Mouse (Mus musculus) heart, postnatal 10 days (tissue): ENCODE measurements around the gene Cox4i1. TPM values are rescaled to one million over a fixed set of nuclear protein-coding genes. Genes with fewer than 3 reads are reported as not detected.

ENCODE experiments used
- DNase-seq, 2 experiments: peaks; one replicate each; pipeline ENCODE4 v3.0.0; 2021
- intact Hi-C: fragments of 180-260 bp; cut with DNase I; formaldehyde crosslinking; loops from one replicate; pipeline ENCODE4 v1.15.1; 2025
- total RNA-seq, 2 experiments: library from RNA; stranded (reverse); gene quantifications; 2 replicates each; pipeline ENCODE4 v1.2.3; 2021

Cox4i1 gene
- 1,000 to 10,000 TPM; 3,943 to 4,033 TPM for total RNA-seq

DNA sequence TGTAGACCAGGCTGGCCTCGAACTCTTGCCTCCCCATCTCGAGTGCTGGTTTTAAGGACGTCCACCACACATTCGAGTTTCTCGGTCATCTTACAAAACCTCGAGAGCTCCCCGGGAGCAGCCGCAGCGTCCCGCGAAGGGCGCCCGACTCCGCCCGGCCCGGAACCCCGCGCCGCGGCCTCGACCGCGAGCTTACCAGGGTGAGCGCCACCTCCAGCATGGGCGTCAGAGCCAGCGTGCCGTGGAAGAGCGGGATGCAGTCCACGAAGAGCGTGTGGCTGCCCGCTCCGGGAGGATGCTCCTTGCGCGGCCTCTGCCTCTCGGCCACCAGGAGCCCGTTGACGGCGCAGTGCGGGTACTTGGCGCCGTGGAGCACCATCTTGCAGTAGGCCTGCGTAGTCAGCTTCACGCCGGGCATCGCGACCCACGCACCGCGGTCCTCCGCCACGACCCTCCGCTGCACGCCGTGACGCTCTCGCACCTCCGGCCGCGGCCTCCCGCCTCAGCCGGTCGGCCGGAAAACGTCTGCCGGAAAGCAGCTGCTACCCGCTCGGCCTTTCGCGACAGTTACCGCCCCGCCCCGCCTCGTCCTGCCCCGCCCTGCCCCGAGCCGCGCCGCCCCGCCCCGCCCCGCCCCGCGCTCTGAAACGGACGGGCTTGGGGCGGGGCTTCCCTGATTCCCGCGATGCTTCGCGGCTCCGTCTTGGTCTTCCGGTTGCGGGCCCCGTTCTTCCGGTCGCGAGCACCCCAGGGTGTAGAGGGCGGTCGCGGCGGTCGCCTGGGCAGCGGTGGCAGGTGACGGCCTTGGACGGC is at the start of gene Cox4i1, which contains the start of gene Gm27021:
Gene Cox4i1, plus strand, starts transcription at position 662 of the 813 bp plus-strand sequence.
Gene Gm27021, minus strand, starts transcription at position 519 of the 813 bp plus-strand sequence.
- DNase-seq = peak; percentile 94 to 95
- intact Hi-C loops = no loop called here

DNA sequence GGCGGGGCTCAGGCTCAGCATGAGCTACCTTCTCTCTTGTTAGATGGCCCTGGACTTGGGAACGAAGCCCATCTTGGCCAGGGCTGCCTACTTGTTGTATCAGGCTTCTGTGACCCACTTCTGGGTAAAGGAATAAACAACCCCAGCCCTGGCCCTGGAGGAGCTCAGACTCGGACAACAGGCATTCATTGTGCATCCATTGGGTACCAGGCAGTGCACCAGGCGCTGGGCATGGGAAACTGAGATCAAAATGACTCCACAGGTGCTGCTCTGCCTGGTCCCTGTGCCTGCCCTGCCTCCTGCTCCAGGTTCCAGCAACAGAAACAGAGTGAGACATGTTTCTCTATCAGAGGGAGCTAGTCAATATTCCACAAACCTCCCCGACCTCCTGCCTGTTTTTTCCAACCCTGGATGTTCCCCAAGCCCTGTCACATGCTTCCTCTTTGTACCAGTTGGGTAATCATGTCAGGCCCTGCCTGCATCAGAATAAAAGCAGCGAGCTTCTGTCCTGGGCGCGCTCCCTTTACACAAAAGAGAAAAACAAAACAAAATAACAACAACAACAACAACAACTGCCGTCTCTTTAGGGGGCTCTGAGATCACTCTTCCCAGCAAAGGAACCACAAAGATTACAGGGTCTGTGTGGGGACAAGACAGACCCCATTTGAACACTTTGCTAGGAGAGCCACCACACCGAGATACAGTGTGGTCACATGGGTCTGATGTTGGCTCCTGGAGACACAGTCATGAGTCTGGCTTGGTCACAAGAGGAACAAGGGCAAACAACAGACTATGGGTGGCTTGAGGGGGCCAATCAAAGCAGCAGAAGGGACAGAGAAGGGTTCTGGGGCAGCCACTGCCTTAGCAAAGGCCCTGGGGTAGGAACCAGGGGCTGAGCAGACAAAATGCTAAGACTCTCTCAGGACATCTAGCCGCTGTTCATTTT is 48.5 kb upstream of the Cox4i1 start:
- peak; percentile 59 to 68 for DNase-seq

DNA sequence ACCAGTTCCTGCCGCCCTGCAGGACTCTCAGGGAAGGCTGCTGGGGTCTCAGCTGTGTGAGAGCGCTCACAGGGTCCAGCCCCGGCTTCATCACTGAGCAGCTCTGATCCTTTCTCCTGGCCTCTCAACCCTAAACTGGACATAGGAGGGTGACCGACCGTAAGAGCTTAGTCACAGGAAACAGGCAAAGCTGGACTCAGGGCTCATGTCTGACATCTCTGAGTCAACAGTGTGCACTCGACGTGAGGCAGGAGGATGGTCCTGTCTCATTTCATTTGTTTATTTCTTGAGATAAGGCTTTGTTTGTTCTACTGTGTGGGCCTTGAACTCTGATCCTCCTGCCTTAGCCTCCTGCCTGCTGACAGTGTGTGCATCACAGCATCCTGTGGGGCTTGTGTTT is 47.6 kb upstream of the Cox4i1 start:
- no peak for DNase-seq
- intact Hi-C loops = no loop called here

More for the DNA sequence above, 48.5 kb upstream of the Cox4i1 start:
- intact Hi-C loops = no loop called here

DNA sequence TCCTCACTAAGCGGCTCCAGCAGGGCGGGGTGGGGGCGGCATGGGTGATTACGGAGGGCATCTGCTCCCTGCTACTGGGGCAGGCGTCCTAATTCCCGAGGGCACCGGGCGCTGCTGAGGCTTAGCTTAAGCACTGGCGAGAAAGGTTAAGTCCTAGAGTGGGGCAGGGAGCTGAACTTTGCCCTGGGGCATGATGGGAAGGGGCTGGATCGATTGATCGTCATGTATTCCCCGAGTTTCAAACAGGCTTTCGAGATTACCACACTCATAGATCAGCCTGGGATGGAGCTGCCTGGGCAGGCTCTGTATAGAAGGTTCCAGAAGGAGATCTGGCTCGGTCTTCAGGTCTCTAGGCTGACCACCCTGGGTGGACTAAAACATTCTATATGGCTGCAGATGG is 45.9 kb upstream of the Cox4i1 start:
- DNase-seq = no peak
- intact Hi-C loops = no loop called here

DNA sequence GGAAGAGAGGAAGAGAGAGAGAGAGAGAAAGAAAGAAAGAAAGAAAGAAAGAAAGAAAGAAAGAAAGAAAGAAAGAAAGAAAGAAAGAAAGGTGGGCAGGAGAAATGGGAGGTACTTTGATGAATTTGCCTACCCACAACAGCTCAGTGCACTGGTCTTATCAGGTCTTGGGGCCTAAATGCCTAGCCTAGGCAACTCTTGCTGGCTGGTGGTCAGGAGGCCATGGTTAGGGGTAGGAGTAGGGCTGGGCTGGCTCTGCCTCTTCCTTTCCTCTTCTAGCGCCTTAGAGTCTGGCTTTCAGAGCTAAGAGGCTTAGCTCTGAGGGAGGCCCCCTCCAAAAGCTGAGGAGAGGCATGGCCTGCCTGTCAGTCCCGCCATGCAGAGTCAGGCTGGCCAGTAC is 44.4 kb upstream of the Cox4i1 start:
- no peak for DNase-seq
- intact Hi-C loops = no loop called here

DNA sequence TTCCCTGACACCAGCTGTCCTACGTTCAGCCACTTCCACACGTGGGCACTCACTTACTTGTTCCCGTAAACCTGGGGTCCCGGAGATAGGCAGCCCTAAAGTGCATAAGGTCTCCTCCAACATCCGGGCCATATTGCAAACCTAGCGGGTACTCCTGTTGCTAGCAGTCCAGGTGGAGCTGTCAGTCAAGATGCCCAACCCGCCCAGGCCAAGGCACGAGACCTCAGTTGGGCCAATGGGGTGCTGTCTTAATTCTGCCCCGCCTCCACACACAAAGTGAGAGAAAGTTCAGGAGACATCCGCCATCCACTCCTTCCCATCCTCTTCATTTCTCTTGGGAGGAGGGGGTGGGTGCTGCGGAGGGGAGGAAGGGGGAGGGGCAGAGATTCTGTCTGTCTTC is 41.6 kb upstream of the Cox4i1 start:
- intact Hi-C loops = no loop called here

DNA sequence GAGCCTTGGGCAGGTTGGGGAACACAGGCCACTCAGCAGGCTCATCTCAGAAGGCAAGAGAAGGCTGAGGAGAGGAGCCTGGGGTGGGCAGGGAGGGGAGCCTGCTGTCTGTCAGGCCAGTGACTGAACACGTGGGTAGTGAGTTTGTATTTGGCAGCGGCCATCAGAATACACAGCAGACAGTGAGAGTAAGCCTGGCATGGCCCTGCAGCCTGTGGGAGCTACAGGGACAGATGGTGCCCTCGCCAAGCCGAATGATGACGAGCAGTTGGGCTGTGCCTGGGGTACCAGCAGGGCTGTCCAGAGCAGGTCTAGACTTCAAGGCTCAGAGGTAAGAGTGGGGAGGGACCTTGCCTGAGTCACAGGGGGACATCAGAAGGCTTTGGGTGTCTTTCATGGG is 40.7 kb upstream of the Cox4i1 start:
- intact Hi-C loops = no loop called here

More for the DNA sequence above, 41.6 kb upstream of the Cox4i1 start:
- no peak for DNase-seq

DNA sequence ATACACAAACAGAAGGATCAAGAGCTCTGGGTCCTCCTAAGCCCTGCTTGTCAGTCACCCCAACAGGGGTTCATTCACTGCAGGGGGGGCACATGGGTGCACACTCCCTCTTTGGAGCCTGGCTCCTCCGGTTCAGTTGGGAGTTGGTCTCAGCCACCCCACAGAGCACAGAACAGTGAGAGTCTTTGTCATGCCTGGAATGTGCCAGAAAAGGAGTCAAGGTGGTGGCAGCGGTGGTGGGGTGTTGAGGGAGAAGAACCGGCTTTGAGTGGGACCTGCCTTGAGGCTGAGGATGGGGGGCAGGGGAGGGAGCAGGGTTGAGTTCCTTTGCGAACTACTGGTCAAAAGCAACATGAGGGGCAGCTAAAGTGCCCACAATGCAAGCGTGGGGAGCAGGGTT is 38.0 kb upstream of the Cox4i1 start:
- no peak for DNase-seq
- intact Hi-C loops = no loop called here

More for the DNA sequence above, 40.7 kb upstream of the Cox4i1 start:
- DNase-seq = no peak

DNA sequence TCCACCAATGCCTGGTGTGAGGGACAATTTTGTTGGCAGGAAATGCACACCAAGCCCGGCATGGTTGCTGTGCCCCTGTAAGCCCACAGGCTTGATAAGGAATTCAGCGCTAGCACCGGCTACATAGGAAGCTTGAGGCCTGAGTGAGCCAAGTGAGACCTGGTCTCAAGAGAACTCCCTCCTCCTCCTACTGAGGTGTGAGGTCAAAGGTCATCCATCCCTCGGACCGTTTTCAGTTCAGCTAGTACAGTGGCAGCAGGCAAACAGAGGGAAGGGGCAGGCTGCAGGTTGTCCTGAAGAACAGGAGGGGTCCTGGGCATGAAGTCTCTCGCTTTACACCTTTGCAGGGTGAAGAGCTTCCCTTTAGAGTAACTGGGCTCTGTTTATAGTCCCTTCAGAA is 37.2 kb upstream of the Cox4i1 start:
- intact Hi-C loops = no loop called here
- no peak for DNase-seq

DNA sequence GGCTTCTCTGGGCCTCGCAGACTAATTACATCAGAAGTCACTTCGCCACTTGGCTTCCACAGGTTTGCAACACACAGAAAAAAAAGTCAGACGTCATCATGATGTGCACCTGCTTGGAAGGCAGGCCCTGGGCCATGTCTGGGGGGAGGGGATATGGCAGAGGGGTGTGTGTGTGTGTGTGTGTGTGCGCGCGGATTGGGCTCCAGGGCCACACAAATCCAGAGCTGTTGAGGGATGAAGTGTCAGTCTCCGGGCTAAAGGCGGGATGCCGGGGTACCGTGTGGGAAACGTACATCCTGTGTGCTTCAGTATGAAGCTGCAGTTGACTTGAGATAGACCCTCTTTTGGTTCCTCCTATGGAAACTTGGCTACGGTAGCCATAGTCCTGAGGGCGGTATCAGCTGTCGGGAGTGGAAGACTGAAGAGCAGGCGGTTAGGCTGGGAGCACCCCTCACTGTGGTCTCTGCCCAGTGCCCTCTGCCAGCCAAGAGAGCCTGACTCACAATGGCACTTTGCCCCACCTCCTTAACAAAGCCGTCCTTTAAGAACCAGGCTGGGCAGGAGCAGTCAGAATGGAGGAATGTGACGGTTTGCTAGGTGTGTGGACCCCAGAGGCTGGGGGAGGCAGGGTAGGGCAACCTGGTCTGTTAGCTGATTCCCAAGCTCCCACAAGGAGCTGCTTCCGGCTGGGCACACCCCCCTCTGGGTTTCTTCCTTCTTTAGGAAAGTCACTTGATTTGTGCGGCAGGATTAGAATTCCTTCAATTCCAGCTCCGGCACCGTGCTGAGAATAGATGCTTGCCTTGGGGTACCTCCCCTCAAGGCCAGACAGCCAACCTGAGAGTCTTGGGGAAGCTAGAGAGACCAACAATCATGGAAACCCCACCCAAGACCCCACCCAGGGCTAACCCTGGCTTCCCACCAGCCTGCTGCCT is 36.3 kb upstream of the Cox4i1 start:
- intact Hi-C loops = no loop called here
- DNase-seq = peak; percentile 34 to 47

DNA sequence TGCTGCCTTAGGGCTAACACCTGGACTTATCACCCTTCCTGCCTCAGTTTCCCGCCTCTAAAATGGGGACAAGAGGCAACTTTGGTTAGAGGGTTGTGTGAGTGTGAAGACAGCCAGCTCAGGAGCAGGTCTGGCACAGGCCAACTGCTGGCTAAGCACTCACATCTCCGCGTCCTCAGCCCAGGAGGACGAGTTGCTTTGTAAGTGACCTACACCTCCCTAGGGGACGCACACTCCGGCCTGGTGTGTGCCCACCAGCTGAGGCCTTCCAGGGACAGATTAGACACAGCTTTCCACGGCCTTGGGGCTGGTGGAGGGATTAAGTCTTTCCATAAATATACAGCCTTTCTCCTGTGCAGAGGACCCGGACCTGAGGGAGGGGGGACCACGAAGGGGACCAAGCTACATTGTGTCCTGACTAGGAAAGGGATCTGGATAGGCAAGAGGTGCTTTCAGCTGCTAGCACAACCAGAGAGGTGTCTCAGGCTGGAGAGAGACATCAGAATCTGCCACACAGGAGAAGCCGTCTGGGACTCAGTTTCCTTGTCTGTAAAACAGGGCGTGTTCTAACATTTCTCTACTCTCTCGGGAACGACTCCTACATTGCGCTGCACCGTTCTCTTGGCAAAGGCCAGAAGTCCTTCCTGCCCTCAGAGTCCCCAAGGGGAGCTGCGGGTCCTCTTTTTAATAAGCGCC is 34.9 kb upstream of the Cox4i1 start:
- intact Hi-C loops = no loop called here
- no peak for DNase-seq

DNA sequence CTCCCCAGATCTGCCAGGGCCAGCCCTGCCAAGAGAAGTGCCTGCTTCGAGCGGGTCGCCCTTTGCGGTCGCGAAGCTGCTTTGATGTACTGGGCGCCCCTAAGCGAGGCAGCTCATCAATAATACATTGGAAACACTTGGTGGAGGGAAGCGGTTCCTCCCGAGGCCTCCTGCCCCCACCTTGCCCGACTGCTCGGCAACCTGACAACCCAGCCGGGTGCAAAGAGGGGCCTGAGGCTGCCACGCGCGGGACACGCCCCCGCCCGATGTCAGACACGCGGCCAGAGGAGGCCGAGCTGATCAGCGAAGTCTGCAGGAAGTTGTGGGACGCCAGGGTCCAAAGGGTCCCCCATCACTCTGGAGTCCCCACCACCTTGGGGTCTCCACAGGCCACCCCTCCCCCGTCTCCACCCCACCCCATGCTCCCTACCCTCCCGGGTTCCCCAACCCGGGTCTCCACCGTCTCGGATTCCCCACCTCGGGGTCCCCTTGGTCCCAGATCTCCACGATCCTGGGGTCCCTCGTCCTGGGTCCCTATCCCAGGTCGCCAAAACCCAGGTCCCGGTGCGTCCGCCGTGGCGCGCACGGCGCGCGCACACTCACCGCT is 34.3 kb upstream of the Cox4i1 start:
- intact Hi-C loops = no loop called here
- peak; percentile 28 to 47 for DNase-seq

DNA sequence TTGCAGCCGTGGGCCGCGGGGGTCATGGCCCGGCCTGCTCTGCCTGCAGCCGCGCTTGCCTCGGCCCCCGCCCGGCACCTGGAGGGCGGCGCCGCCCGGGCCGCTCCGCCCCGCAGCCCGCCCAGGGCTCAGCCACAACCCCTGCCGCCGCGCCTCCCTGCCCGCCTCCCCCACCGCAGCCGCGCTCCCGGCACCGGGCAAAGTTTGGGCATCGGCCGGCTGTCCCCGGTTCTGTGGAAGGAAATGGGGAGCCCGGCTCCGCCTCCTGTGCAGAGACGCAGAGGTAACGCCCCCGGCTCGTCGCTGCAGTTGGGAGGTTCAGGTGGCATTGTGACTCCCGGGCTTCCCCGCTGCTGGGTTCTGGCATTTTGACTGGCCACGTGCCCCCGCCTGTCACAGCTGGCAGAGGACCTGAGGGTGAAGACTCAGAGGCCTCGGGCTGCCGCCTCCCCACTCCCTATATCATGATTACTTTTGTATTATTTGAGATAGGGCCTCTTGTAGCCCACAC is 33.6 kb upstream of the Cox4i1 start:
- intact Hi-C loops = no loop called here
- DNase-seq = peak; percentile 80 to 82

DNA sequence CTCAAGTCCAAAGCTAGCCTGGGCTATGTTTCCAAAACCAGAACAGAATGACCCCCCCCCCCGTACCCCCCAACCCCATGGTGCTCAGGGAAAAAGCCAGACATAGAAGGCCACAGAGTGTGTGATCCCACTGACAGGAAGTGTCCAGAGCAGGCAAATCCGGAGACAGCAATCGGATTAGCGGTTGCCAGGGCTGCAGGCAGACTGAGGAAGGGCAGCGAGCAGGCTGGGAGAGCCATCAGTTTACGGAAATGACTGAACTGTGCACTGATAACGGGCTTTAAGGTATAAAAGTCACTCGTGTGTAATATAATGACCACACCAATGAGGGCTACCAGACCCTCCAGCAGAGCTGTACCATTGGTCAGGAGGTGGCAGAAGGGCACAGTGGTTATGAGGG is 26.8 kb upstream of the Cox4i1 start:
- no peak for DNase-seq
- intact Hi-C loops = no loop called here

DNA sequence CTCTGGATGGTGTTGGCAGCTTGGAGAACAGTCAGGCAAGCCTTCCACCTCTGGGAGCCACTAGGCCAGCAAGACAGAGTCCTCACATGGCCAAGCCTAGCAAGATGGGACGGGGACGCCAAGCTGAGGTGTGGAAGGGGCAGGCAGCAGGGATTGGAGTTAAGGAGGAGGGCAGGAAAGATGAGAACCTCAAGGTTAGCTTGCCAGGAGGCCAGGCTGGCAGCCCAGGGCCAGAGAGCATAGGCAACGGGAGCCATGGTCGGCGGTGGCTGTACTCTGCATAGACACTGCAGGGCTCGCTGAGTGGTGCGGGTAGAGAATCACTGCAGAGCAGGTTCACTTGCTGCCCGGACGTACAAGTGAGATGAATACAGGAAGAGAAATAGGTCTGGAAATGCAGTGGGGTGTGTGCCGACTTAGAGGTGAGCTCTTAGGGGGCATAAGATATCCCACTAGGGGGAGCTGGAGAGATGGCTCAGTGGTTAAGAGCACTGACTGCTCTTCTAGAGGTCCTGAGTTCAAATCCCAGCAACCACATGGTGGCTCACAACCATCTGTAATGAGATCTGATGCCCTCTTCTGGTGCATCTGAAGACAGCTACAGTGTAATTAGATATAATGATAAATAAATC is 25.9 kb upstream of the Cox4i1 start:
- no peak for DNase-seq
- intact Hi-C loops = no loop called here

DNA sequence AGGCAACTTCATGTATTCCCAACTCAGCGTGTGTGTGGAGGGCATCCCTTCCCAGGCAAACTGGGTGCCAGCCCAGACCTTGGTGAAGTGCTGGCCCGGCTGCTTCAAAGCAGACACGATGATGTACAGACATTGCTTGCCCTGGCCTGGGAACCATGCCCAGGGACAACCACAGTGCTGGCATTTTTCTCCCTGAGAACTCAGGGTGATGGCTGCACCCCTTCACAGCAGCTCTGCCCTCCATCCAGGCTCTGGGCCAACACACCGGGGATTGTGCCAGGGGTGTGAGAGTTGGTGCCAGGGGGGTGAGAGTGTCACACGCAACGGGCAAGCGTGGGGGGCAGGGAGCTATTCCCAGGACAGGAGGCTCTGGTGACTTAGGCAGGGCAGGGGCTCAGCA is 23.4 kb upstream of the Cox4i1 start:
- DNase-seq = peak; percentile 92 to 93
- intact Hi-C loops = no loop called here

DNA sequence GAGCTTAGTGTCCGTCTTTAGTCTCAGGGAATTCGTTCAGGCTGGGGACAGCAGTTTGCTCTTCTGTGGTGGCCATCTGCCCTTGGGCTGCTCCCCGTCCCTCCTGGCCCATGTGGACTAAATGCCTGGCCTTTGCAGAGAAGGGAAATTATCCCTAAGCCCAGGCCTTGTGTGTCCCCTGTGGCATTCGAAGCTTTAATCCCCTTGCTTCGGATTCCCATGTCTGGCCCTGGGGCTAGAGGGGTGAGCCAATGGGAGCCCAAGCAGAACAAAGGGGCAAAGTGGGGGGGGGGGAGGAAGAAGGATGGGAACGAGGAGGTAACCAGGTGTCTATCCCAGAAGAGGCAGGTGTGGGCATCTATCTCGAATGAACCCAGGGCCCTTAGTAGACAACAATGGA is 20.5 kb upstream of the Cox4i1 start, which contains the start of gene 1190005I06Rik:
Gene 1190005I06Rik, minus strand, starts transcription at position 101 of the 400 bp plus-strand sequence.
- intact Hi-C loops = no loop called here

DNA sequence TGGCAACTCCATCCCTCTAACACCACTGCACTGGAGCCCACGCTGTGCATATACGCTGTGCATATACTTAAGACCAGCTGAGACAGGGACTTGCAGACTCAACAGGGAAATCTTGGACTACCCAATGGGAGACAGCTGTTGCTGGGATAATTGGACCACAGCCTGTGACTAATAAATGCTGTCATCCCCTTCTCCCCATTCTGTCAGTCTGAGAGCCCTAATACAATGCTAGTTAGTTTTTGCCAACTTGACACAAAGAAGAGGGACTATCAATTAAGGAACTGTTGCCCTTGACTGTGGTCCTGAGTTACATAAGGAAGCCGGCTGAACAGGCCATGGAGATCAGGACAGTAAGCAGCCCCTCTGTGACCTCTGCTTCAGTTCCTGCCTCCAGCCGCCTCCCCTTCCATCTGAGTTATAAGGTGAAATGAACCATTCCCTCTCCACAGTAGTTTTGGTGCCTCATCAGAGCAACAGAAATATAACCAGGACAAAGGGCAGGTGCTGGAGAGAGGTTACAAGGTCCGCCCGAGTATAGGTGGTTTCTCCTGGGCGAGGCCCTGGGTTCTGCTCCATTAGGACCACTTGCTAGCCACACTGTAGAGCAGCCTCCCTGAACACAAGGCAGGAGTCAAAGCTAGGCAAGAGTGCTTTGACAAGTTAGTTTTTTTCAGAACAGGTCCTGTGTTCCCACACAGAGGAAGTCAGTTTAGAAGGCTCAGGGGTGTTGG is 11.5 kb upstream of the Cox4i1 start:
- DNase-seq = no peak
- intact Hi-C loops = no loop called here

More for the DNA sequence above, 20.5 kb upstream of the Cox4i1 start, which contains the start of gene 1190005I06Rik:
- DNase-seq = no peak
